Mouse (Mus musculus) brown adipose tissue, adult 24 weeks (tissue): ENCODE data around the gene S100a4. TPM values are rescaled to one million over a fixed set of nuclear protein-coding genes. Genes with fewer than 3 reads are reported as not detected.

ENCODE experiments used
- H3K27ac ChIP-seq: fragments of 200-500 bp; replicated peaks from 2 replicates; pipeline ENCODE4 v1.5.1; 2012; ENCODE audit warnings: low read depth, mild to moderate bottlenecking, low read length
- H3K4me1 ChIP-seq: fragments of 200-500 bp; 2 replicates; pipeline ENCODE4 v1.6.1; 2012; ENCODE audit warnings: low read length, mixed read lengths; ENCODE audit not compliant: control insufficient read depth, insufficient read depth, insufficient read length
- H3K4me3 ChIP-seq: fragments of 200-500 bp; 2 replicates; pipeline ENCODE4 v1.5.1; 2012; ENCODE audit warnings: low read depth, mild to moderate bottlenecking, low read length, moderate library complexity; ENCODE audit not compliant: insufficient read depth
- polyA plus RNA-seq: library from polyadenylated mRNA; stranded (reverse); fragments of >200 nt; gene quantifications from 2 replicates; pipeline ENCODE4 v1.2.4, GENCODE M21; 2012; ENCODE audit not compliant: missing spikeins, insufficient read depth, insufficient read length

Gene S100a4
- polyA plus RNA-seq, 1 experiment = 30.3 TPM

DNA sequence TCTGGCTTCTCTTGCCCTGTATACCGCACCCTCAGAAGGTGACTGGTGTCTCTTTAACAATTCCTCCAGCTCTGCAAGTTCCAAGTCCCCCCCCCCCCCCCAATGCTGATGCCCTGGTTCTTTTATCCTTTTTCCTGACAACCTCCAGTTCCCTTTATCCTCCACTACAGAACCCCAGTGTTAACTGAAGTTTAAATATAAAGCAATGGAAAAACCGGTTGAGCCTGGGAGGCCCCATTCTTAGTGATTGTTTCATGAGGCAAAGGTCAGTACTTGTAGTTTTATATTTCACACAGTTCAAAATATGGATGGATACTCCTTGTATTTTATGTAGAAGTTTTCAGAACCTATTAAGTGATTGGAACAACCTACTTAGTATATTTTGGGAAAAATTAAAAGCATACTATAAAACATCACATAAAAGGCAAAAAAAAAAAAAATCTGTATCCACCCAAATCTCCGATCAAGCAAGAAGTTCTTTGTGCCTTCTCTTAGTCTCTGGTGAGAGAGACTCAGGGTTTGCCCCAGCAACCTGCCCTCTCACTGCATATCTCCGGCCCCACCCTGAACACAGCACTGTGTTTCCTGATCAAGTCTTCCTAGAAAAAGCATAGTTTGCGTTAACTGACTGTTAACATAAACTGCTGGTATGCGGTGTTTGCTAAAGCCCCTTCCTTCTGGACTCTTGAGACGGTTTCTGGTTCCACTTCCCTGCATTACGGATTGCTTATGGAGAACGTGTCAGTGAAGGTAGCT is 22.9 kb downstream of the S100a4 start:
- no peak overlapping the region for H3K4me3 ChIP-seq
- H3K27ac ChIP-seq = no peak overlapping the region
- no peaks in the 10 kb centered on the region for H3K4me1 ChIP-seq

DNA sequence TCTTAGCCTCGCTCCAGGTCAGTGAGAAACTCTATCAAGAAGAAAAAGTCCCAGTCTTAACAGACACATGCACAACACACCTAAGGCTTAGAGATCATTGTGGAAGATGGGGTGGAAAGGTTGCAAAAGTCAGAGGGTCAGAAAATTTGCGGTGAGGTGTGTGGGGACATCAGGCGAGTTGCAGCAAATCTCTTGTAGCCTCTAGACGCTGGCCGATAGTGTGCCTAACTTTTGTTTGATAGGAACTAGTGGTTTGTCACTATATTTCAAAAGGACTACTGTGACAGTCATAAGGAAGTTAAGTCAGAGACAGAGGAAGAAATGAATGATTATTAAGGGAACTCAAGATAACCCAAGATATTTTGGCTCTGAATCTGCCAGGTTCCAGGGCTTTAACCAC is 23.8 kb downstream of the S100a4 start:
- Histone ChIP-seq H3K4me3 (no peak overlapping the region), H3K4me1 (no peaks in the 10 kb centered on the region), H3K27ac (no peak overlapping the region)

DNA sequence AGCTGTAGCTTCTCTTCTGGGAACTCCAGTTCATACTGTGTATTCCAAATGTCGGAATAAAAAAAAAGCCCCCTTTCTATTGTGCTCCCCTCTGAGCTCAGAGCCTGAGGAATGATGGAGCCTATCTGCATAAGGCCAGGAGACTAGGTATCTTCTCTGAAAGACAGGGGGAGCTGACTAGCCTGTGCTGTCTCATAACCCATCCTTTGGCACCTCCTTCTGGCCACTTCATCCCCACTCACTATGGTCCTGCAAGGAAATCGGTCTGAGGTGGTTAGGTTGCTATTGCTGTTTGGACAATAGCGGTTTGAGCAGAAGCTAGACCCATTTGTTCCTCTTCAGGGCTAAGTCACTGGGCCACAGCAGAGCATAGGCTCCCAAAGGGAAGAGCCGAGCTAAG is 24.2 kb downstream of the S100a4 start:
- no peaks in the 10 kb centered on the region for H3K4me1 ChIP-seq
- H3K27ac ChIP-seq = no peak overlapping the region
- no peak overlapping the region for H3K4me3 ChIP-seq

DNA sequence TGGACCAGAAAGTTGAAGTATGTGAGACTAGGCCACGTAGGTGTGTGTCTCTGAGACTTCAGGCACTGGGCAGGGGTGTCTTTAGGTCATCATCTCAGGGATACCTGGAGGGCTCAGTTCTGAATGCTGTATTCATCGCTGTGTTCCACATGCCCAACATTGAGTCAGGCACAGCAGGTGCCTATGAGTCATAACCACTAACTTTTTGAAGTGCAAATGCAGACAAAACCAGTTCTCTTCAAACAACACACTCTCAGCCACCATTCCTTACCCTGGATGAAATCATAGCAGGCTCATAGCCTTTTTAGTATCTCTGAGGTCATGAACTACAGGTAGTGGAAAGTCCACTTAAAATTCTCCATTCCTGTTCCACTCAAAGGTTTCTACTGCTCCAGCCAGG is 25.7 kb downstream of the S100a4 start:
- no peaks in the 10 kb centered on the region for H3K4me1 ChIP-seq
- H3K27ac ChIP-seq = no peak overlapping the region
- no peak overlapping the region for H3K4me3 ChIP-seq

DNA sequence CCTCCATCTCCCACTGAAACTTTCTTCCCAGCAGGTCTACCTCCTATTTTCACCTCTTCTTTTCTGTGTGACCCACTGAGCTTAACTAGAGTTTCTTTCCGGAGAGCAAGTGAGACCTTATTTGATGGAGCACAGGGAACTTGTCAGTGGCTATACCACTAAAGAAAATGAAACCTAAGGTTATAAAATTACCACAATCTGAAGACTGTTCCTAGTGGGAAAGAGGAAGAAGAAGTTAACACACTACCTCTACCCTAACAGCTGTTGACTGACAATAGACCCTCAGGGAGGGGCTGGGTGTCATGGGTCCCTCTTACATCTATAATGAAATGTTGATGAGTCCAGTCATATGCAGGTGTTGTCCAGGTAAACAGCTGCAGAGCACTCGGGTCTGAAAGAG is 28.4 kb downstream of the S100a4 start:
- no peak overlapping the region for H3K4me3 ChIP-seq
- H3K27ac ChIP-seq = no peak overlapping the region
- H3K4me1 ChIP-seq = no peaks in the 10 kb centered on the region

DNA sequence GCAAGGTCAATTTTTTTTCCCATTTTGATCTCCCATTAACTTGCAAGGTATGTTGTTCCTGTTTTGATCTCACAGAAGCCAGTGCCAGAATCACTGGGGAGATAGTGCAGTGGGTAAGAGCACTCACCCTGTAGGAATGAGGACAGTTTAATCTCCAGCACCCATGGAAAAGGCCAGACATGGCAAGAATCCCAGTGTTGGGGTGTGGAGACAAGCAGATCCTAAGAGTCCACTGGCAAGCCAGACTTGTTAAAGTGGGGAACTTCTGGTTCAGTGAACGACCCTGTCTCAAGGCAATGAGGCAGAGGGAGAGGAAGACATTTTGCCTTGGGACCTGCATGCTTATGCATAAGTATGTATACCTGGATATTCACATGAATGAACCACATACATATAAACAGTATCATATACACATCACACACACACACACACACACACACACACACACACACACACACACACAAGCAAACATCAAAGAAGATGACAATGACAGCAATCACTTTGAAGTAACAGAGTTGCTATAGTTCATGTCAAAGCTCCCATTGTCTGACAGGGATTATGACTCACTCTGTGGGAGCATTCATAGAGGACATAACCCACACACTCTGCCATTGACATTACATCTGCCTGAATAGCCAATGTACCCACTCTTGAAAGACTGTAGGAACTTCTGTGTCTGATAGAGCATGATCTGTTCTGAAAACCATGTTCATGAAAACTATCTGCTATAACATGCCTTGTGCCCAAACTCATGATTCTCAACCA is 35.1 kb downstream of the S100a4 start:
- Histone ChIP-seq H3K4me3 (no peak overlapping the region), H3K4me1 (no peaks in the 10 kb centered on the region), H3K27ac (no peak overlapping the region)

DNA sequence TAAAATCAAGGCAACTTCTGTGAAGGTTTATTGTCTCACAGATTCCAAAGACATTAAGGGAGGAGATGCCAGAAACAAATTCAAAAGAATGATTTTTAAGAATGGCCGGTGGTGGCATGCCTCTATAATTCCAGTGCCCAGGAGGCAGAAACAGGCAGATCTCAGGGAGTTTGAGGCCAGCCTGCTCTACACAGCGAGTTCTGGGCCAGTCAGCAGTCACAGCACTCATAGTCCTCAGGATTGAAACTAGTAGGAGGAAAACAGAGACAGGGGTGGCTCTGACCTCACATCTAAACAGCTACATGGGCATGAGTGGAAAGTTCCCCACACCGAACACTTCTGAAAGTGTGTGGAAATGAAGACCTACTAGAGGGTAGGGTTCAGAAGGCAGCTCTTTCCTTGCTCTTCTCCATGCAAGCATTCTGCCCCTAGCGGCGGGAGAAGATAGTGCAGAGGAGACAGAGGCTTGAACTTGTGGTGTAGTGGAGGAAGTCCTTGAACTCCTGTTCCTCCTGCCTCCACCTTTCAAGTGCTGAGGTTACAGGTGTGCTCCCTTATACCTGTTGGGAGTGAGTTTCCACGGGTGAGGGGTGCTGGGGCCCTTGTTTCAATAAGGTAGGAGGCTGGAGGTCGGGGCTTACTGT is 36.1 kb downstream of the S100a4 start:
- H3K4me3 ChIP-seq = no peak overlapping the region
- H3K27ac ChIP-seq = no peak overlapping the region
- no peaks in the 10 kb centered on the region for H3K4me1 ChIP-seq

DNA sequence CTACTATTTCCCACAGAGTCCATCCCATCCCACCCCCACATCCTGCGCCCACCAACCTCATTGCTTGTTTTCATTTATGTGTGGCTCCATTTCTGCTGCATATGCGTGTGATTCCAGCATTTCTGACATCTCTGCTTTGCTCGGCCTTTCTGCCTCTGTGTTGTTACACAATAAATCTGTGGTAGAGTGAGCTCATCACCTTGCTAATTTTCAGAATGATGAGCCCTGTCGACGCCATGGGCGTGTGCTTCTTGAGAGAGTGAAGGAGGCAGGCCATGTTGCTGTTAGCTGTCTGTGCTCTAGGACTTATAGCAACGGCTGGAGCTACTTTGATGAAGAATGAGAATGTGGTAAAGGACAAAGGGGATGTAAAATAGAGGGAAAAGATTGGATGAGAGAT is 37.4 kb downstream of the S100a4 start:
- Histone ChIP-seq H3K27ac (no peak overlapping the region), H3K4me3 (no peak overlapping the region), H3K4me1 (no peaks in the 10 kb centered on the region)

DNA sequence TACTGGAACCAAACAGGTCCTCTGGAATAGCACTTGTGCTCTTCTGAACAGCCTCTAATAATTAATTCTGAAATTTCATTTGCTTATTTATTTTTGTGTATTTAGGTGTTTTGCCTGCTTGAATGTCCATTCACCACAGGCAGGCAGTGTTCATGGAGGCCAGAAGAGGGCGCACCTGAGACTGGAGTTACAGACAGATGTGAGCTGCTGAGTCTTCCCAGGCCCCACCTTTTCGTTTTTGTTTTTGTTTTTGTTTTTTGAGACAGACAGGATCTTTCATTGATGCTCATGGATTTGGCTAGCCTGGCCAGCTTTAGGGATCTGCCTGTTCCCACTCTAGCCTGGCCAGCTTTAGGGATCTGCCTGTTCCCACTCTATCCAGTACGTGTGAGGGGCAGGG is 40.6 kb downstream of the S100a4 start:
- Histone ChIP-seq H3K4me1 (no peaks in the 10 kb centered on the region), H3K27ac (no peak overlapping the region)

DNA sequence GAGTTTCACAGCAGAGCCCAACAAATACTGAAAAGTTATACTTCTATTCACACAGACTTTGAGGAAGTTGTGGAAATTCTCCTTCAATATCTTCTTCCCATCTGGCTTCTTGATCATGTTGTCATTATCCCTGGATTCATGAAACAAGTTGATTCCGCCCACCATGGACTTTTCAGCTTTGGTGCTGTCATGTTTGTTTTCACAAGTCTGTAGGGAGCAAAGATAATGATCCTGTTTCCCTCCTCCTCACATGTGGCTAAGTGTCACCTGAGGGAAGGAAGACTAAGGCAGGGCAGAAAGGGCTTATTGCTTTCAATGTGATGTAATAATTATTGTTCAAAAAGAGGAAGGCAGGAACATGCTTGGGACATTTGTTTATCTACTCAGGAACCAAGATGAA is 43.7 kb downstream of the S100a4 start:
- Histone ChIP-seq H3K27ac (no peak overlapping the region), H3K4me1 (no peaks in the 10 kb centered on the region), H3K4me3 (no peak overlapping the region)

More for the DNA sequence above, 40.6 kb downstream of the S100a4 start:
- H3K4me3 ChIP-seq = no peak overlapping the region

DNA sequence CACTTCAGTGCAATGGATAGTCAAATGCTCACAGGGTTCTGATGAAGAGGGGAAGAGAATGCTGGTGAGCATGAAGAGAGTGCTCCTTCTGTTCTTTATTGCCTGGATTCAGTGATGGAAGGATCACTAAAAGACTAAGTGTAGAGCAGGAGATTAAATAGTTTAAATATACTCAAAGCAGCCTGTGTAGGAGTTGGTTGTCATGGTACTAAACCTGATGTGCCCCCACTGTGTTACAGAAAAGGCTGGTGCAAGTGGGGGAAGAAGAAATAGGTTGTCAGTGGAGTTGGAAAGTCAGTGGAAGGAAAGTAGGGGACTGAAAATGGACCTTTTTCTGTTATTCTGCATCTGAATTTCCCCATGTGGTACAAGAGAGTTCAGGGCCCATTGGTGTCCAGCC is 45.4 kb downstream of the S100a4 start:
- no peak overlapping the region for H3K27ac ChIP-seq
- no peaks in the 10 kb centered on the region for H3K4me1 ChIP-seq
- no peak overlapping the region for H3K4me3 ChIP-seq

DNA sequence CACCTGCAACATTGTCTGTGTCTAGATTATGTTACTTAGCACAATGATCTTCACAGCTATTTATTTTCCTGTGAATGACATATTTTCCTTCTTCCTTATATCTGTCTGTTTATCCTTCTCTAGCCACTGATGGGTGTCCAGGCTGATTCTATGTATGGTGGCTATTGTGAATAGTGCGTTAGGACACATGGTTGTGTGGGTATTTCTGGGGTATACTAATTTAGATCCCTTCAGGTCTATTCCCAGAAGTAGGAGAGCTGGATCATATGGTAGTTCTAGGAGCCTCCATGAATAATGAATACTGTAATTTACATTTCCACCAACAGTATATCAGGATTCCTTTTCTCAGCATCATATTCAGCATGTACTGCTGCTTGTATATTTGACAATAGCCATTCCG is 46.3 kb downstream of the S100a4 start:
- Histone ChIP-seq H3K27ac (no peak overlapping the region), H3K4me1 (no peaks in the 10 kb centered on the region)

DNA sequence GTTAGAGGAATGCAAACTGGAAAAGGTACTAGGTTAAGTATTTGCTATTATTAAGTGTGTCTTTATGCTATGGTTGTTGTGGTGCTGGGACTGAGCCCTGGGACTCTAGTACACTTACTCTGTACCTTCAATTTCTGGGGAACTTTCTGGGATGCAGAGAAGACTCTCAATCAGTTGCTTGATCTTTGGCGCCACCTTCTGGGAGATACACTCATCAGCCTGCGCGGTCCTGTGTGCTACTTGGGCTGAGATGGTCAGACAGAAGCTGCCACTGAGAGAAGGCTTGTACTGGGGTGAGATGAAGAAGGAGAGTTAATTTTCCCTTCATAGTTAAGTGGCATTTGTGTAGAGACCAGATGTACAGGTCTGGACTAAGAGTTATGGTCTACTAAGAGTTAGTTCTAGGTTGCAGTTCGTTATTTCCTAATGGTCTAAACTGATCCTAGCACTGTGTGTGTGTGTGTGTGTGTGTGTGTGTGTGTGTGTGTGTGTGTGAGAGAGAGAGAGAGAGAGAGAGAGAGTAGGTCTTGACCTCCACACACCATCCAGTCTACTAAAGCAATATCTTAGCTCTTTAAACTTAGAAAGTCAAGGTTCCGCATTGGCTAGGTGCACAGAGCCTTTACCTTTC is 49.4 kb downstream of the S100a4 start:
- H3K27ac ChIP-seq = no peak overlapping the region
- no peak overlapping the region for H3K4me3 ChIP-seq
- H3K4me1 ChIP-seq = no peaks in the 10 kb centered on the region

More for the DNA sequence above, 46.3 kb downstream of the S100a4 start:
- no peak overlapping the region for H3K4me3 ChIP-seq

DNA sequence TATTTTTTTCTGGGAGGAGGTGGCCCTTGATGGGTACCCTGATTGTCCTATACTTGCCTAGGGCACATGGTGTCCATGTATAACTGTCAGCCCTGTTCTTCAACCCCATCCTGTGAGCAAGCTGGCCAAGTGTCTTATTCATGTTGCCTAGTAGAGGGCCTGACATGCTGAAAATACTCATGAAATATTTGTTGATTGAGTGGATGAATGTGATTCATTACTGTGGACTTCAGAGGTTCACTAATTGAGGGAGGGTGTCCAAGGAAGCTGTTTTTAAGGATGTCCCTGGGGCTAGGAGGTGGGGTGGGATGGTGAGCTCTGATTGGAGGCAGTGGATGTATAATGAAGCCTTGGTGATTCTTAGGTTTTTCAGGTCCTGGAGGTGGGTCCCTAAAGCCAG is 50.1 kb downstream of the S100a4 start, which contains the start of gene S100a7a:
Gene S100a7a, plus strand, starts transcription at position 301 of the 400 bp plus-strand sequence.
- no peak within 1 kb of the TSS for H3K4me3 ChIP-seq
- no peaks in the 10 kb centered on the region for H3K4me1 ChIP-seq
- H3K27ac ChIP-seq = no peak within 1 kb of the TSS
